Mouse (Mus musculus): ENCODE results near the gene Map4k3. TPM values are rescaled to one million over a fixed set of nuclear protein-coding genes. Genes with fewer than 3 reads are reported as not detected.
"Not testable (repeated sequence)": the region's sequence is repeated elsewhere in the genome, so short reads cannot be mapped to it uniquely, and the experiment has no call there.

Gene Map4k3
- polyA plus RNA-seq, 1 experiment from 2014 or later: 5.5 TPM

DNA sequence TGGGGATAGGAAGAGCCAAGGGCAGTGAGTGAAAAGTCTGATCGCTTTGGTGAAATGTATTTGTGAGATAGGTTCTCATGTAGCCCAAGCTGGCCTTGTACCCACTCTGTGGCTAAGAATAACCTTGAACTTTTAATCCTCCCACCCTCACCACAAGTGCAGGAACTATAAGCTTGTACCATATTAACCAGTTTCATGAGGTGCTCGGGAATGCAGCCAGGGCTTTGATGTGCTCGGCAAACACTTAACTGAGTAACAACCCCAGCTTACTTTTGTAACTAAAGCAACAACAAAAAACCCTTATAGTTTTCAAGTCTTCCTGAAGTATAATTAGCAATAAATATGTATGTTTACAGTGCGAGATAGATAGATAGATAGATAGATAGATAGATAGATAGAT lies 4.0 kb upstream of the Map4k3 start:
- DNase-seq (no peak), ATAC-seq (no peak)
- Histone ChIP-seq H3K36me3 (replicated peaks; ENCODE audit: insufficient read depth, low read length) (no peaks in the 10 kb centered on the region), H3K27me3 (ENCODE audit: insufficient read depth, low read length) (no peaks in the 10 kb centered on the region), H3K4me1 (ENCODE audit: insufficient read depth) (peaks cover 5% of the 10 kb centered on the region; the same call in 1 of the 2 replicates), H3K4me3 (ENCODE audit: low read depth, low read length) (no peak overlapping the region), H3K9me3 (ENCODE audit: low read length) (no peaks in the 10 kb centered on the region), H3K27ac (ENCODE audit: low read depth) (no peak overlapping the region), H3K9ac (replicated peaks) (no peak overlapping the region), H3K4me2 (ENCODE audit: low read depth, low read length) (no peak overlapping the region)
- no peak for TF ChIP-seq CTCF (IDR thresholded peaks at IDR 0.05; ENCODE audit: low read depth)
- TF ChIP-seq EP300 (IDR thresholded peaks at IDR 0.05; ENCODE audit: low read depth): no peak
- WGBS (ENCODE audit: insufficient replicate concordance): 63% methylated on average over 4 of the region's 4 CpGs

GRCm38 (mm10) chr17:80730283-80730682 lies 2.0 kb upstream of the Map4k3 start:
- H3K9ac ChIP-seq (replicated peaks); H3K4me2 ChIP-seq (ENCODE audit: low read depth, low read length); ATAC-seq; H3K27me3 ChIP-seq (ENCODE audit: insufficient read depth, low read length); DNase-seq; H3K4me3 ChIP-seq (ENCODE audit: low read depth, low read length); H3K9me3 ChIP-seq (ENCODE audit: low read length); H3K27ac ChIP-seq (ENCODE audit: low read depth); H3K36me3 ChIP-seq (replicated peaks; ENCODE audit: insufficient read depth, low read length): not testable (repeated sequence)
- H3K4me1 ChIP-seq (ENCODE audit: insufficient read depth): peaks cover 13% of the 10 kb centered on the region
- 83% methylated on average over 6 of the region's 6 CpGs for WGBS (ENCODE audit: insufficient replicate concordance)

DNA sequence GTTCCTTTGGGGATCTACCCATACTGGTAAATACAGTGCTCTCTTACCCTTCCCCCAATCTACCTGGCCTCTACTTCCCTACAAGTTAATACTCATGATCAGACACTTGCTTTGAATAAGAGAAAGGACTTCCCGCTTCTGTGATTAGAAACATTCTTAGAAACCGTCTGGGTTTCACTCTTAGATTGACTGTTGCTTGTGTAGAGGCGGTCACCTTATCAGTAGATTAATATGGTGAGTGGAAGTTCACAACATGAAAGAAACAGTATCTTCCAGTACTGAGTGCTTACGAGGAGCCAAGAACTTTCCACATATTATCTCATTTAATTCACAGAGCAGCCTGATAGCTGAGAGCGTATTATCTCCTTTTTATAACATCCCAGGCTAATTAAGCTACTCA lies 1.5 kb upstream of the Map4k3 start:
- DNase-seq: no peak
- WGBS (ENCODE audit: insufficient replicate concordance): 38% methylated on average over 5 of the region's 5 CpGs

GRCm38 (mm10) chr17:80729080-80729749 lies 930 bp upstream of the Map4k3 start:
- Histone ChIP-seq H3K27me3 (ENCODE audit: insufficient read depth, low read length) (no peaks in the 10 kb centered on the region), H3K4me1 (ENCODE audit: insufficient read depth) (peaks cover 13% of the 10 kb centered on the region), H3K36me3 (replicated peaks; ENCODE audit: insufficient read depth, low read length) (no peaks in the 10 kb centered on the region), H3K9ac (replicated peaks) (no peak overlapping the region), H3K4me3 (ENCODE audit: low read depth, low read length) (no peak overlapping the region; the same call in 1 of the 2 replicates), H3K9me3 (ENCODE audit: low read length) (no peaks in the 10 kb centered on the region), H3K4me2 (ENCODE audit: low read depth, low read length) (peak overlapping the region; percentile 89; the same call in 1 of the 2 replicates), H3K27ac (ENCODE audit: low read depth) (peak overlapping the region; percentile 96)
- no peak for TF ChIP-seq EP300 (IDR thresholded peaks at IDR 0.05; ENCODE audit: low read depth)
- TF ChIP-seq CTCF (IDR thresholded peaks at IDR 0.05; ENCODE audit: low read depth): no peak
- DNase-seq (no peak), ATAC-seq (no peak)
- 36% methylated on average over 9 of the region's 9 CpGs for WGBS (ENCODE audit: insufficient replicate concordance)

More for the DNA sequence above, 1.5 kb upstream of the Map4k3 start:
- Histone ChIP-seq H3K4me3 (ENCODE audit: low read depth, low read length) (no peak overlapping the region), H3K4me2 (ENCODE audit: low read depth, low read length) (no peak overlapping the region), H3K27me3 (ENCODE audit: insufficient read depth, low read length) (no peaks in the 10 kb centered on the region), H3K9ac (replicated peaks) (no peak overlapping the region), H3K36me3 (replicated peaks; ENCODE audit: insufficient read depth, low read length) (no peaks in the 10 kb centered on the region), H3K9me3 (ENCODE audit: low read length) (no peaks in the 10 kb centered on the region), H3K27ac (ENCODE audit: low read depth) (peak overlapping the region; percentile 49; the same call in 1 of the 2 replicates), H3K4me1 (ENCODE audit: insufficient read depth) (peaks cover 13% of the 10 kb centered on the region)
- TF ChIP-seq EP300 (IDR thresholded peaks at IDR 0.05; ENCODE audit: low read depth): 0 out of 2 replicates have a peak, but pooled peaks have one; percentile 10
- no peak for TF ChIP-seq CTCF (IDR thresholded peaks at IDR 0.05; ENCODE audit: low read depth)
- ATAC-seq: no peak

GRCm38 (mm10) chr17:80727341-80727951 lies 839 bp downstream of the Map4k3 start:
- peak; percentile 66 for DNase-seq
- ATAC-seq: peak; percentile 33
- Histone ChIP-seq H3K36me3 (replicated peaks; ENCODE audit: insufficient read depth, low read length) (no peaks in the 10 kb centered on the region), H3K4me2 (ENCODE audit: low read depth, low read length) (peak overlapping the region; percentile 89), H3K27me3 (ENCODE audit: insufficient read depth, low read length) (no peaks in the 10 kb centered on the region), H3K27ac (ENCODE audit: low read depth) (peak overlapping the region; percentile 96), H3K9me3 (ENCODE audit: low read length) (no peaks in the 10 kb centered on the region), H3K9ac (replicated peaks) (peak overlapping the region; percentile 84), H3K4me3 (ENCODE audit: low read depth, low read length) (peak overlapping the region; percentile 80), H3K4me1 (ENCODE audit: insufficient read depth) (peaks cover 13% of the 10 kb centered on the region)
- WGBS (ENCODE audit: insufficient replicate concordance): under 1% methylated on average over 53 of the region's 54 CpGs
- TF ChIP-seq CTCF (IDR thresholded peaks at IDR 0.05; ENCODE audit: low read depth): no peak
- TF ChIP-seq EP300 (IDR thresholded peaks at IDR 0.05; ENCODE audit: low read depth): no peak

- WGBS (ENCODE audit: insufficient replicate concordance): 27% methylated on average over 8 of the region's 8 CpGs
- no peak for TF ChIP-seq EP300 (IDR thresholded peaks at IDR 0.05; ENCODE audit: low read depth)
- no peak for TF ChIP-seq CTCF (IDR thresholded peaks at IDR 0.05; ENCODE audit: low read depth)
- Histone ChIP-seq H3K36me3 (replicated peaks; ENCODE audit: insufficient read depth, low read length) (no peaks in the 10 kb centered on the region), H3K4me1 (ENCODE audit: insufficient read depth) (peaks cover 13% of the 10 kb centered on the region), H3K4me3 (ENCODE audit: low read depth, low read length) (peak overlapping the region; percentile 80), H3K9ac (replicated peaks) (peak overlapping the region; percentile 84; the same call in 1 of the 2 replicates), H3K27ac (ENCODE audit: low read depth) (peak overlapping the region; percentile 96), H3K9me3 (ENCODE audit: low read length) (no peaks in the 10 kb centered on the region), H3K27me3 (ENCODE audit: insufficient read depth, low read length) (no peaks in the 10 kb centered on the region), H3K4me2 (ENCODE audit: low read depth, low read length) (peak overlapping the region; percentile 89)
- ATAC-seq (no peak), DNase-seq (no peak)
These were observed 1.5 kb downstream of the Map4k3 start for GRCm38 (mm10) chr17:80726821-80727220.

All from liver, postnatal 0 days (tissue).